Mouse (Mus musculus) heart, postnatal 0 days (tissue): ENCODE results near the gene Vps8.

Experiments
- CTCF ChIP-seq: IDR thresholded peaks from 2 replicates; pipeline ENCODE4 v1.5.1; 2016; ENCODE audit warnings: antibody characterized with exemption, control low read depth, low read depth
- EP300 ChIP-seq: IDR thresholded peaks from 2 replicates; pipeline ENCODE4 v1.6.1; 2016; ENCODE audit warnings: antibody characterized with exemption, low read depth

GRCm38 (mm10) chr16:21533503-21533902 is 110.6 kb downstream of the Vps8 start:
- no peak for TF ChIP-seq CTCF
- TF ChIP-seq EP300, result no peak
